24 mouse cellular contexts compared by ENCODE assay signal in genomic region chr10:102689966-102690365, GRCm38 (mm10).
A peak's percentile ranks its signal among the peaks of the same experiment; 100 is the strongest.
DNase-seq lines count a peak whose midpoint lies in the region; ATAC-seq lines count a peak whose summit lies in the region.
"Had no signal": no experiment of that assay in that cellular context is flagged by ENCODE, and none has a peak within 500 bp of the region (broad histone marks: within the 10 kb centered on the region; RNA-seq: fewer than 3 reads in every experiment).

No protein-coding gene starts in this region.

- 61% methylated on average over 1 of the region's 1 CpGs for WGBS in kidney, embryonic 15.5 days

- H3K4me3 ChIP-seq in kidney, embryonic 15.5 days (replicated peaks): no peak overlapping the region
- H3K4me3 ChIP-seq: embryonic facial prominence, embryonic 10.5 days; layer of hippocampus, adult 2 months; limb, embryonic 10.5 days; liver, embryonic 15.5 days; megakaryocyte, embryonic 14.5 days; midbrain, embryonic 15.5 days; neural tube, embryonic 12.5 days had no signal

- no peak overlapping the region for H3K27ac ChIP-seq in kidney, embryonic 15.5 days
- H3K27ac ChIP-seq: embryonic facial prominence, embryonic 10.5 days; hindbrain, embryonic 14.5 days; layer of hippocampus, adult 2 months; limb, embryonic 10.5 days; liver, embryonic 15.5 days; midbrain, embryonic 15.5 days; neural tube, embryonic 12.5 days had no signal

- H3K36me3 ChIP-seq in kidney, embryonic 15.5 days: no peaks in the 10 kb centered on the region
- H3K36me3 ChIP-seq: embryonic facial prominence, embryonic 10.5 days; limb, embryonic 10.5 days; liver, embryonic 15.5 days; midbrain, embryonic 15.5 days; neural tube, embryonic 12.5 days had no signal

- H3K4me1 ChIP-seq in kidney, embryonic 15.5 days: peaks cover 4% of the 10 kb centered on the region; the same call in 1 of the 2 replicates
- H3K4me1 ChIP-seq: embryonic facial prominence, embryonic 10.5 days; limb, embryonic 10.5 days; liver, embryonic 15.5 days; megakaryocyte, embryonic 14.5 days; midbrain, embryonic 15.5 days; neural tube, embryonic 12.5 days had no signal

- H3K4me2 ChIP-seq in kidney, embryonic 15.5 days: no peak overlapping the region
- H3K4me2 ChIP-seq: hindbrain, embryonic 14.5 days; liver, embryonic 15.5 days; midbrain, embryonic 15.5 days; neural tube, embryonic 12.5 days had no signal

- no peak for ATAC-seq in kidney, embryonic 15.5 days (replicated peaks; ENCODE audit: low FRiP score)
- ATAC-seq: inflammation-experienced regulatory T-cells, adult 6 months; midbrain, embryonic 15.5 days had no signal

- no peaks in the 10 kb centered on the region for H3K27me3 ChIP-seq in kidney, embryonic 15.5 days
- H3K27me3 ChIP-seq: liver, embryonic 15.5 days; megakaryocyte, embryonic 14.5 days; midbrain, embryonic 15.5 days; neural tube, embryonic 12.5 days had no signal

- no peaks in the 10 kb centered on the region for H3K9me3 ChIP-seq in kidney, embryonic 15.5 days (replicated peaks)
- H3K9me3 ChIP-seq: embryonic facial prominence, embryonic 10.5 days; limb, embryonic 10.5 days; liver, embryonic 15.5 days; midbrain, embryonic 15.5 days; neural tube, embryonic 12.5 days had no signal

- DNase-seq in cerebellum, postnatal 10 days: peak; percentile 17 to 21
- DNase-seq in cerebellum, adult 11 months: no peak
- DNase-seq in heart, adult 8-10 months (ENCODE audit: low spot score): peak; percentile 48
- no peak for DNase-seq in heart, postnatal 14 days
- DNase-seq in kidney, postnatal 10 days: peak; percentile 15
- DNase-seq in testis, postnatal 14 days (ENCODE audit: low spot score): peak; percentile 66
- no peak for DNase-seq in testis, postnatal 10 days (ENCODE audit: low spot score)
- DNase-seq: adrenal gland, postnatal 14 days; cerebellum, adult 9-11 months; gastrocnemius, postnatal 10 days; liver; right cerebral cortex, postnatal 14 days; spleen, adult 18-20 months; thymus, postnatal 14 days had no signal

- H3K9ac ChIP-seq in kidney, embryonic 15.5 days: no peak overlapping the region
- H3K9ac ChIP-seq: hindbrain, embryonic 14.5 days; liver, embryonic 15.5 days; midbrain, embryonic 15.5 days; neural tube, embryonic 12.5 days had no signal

- intact Hi-C loops in heart, postnatal 14 days (cut with DNase I): no loop called here

Comparison
In these comparisons a context has a peak if more than half of its experiments do, and no peak if none do; other contexts are left out.
1. DNase-seq: peak in cerebellum, postnatal 10 days (2 of 2), heart, adult 8-10 months (single experiment), kidney, postnatal 10 days (single experiment) and testis, postnatal 14 days (single experiment); none in cerebellum, adult 11 months (single experiment), heart, postnatal 14 days (0 of 2) and testis, postnatal 10 days (single experiment).